Mouse (Mus musculus) left cerebral cortex, postnatal 4 days (tissue): ENCODE results near the gene Mmel1. TPM values are rescaled to one million over a fixed set of nuclear protein-coding genes. Genes with fewer than 3 reads are reported as not detected.

ENCODE experiments used
- DNase-seq: peaks from one replicate; pipeline ENCODE4 v3.0.0-alpha.2; 2022
- intact Hi-C: fragments of 180-260 bp; cut with DNase I; formaldehyde crosslinking; loops from one replicate; pipeline ENCODE4 v1.15.1; 2025
- total RNA-seq, 2 experiments: library from RNA; stranded (reverse); gene quantifications; 2 replicates each; pipeline ENCODE4 v1.2.3; 2021

Gene Mmel1
- total RNA-seq, 2 experiments from 2014 or later: 0.28 to 0.54 TPM

DNA sequence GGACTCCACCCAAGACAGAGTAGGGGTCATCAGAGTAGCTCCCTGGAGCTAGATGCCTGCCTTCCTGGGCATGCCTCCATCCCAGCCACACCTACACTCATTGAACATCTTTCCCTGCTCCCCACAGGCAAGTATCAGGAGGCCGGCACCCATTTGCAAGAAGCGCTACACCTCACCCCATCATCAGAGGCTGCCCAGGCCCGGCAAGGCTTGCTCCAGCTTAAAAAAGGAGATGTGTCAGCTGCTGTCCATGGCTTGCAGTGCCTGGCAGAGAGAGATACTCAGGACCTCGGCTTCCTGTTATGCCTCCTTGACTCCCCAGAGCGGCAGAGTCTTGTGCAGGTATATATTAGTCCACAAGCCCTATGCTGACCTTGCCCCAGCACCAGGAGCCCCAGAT is 7.4 kb upstream of the Mmel1 start:
- intact Hi-C loops: no loop called here
- DNase-seq: no peak

DNA sequence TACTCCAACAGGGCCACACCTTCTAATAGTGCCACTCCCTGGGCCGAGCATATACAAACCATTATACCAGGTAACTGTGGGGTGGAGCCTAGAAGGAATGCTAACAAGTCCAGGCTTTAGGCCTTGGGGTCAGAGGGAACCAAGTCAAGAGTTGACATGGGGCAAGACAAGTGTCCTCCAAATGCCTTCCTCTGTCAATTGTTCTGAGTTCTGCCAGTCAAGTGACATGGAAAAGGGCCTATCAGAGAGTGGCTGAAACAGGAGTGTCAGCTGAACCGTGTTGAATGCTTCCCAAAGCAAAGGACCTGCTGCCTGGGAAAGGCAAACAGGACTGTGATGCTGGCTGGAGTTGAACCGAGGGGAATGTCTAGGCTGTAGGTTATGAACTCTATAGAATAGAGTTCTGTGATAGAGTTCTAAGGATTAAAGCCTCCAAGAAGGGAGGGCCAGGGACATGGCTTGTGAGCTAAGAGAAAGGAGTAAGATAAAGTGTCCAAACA is 5.9 kb upstream of the Mmel1 start:
- no peak for DNase-seq
- intact Hi-C loops: no loop called here

- intact Hi-C loops: no loop called here
Measured at GRCm38 (mm10) chr4:154864271-154864771, 5.1 kb upstream of the Mmel1 start.

GRCm38 (mm10) chr4:154864961-154865760 is 4.2 kb upstream of the Mmel1 start:
- intact Hi-C loops: loop anchor here (5.0 kb wide), 1 partner anchor 197 kb away; no protein-coding TSS in a partner anchor
- DNase-seq: no peak

More at GRCm38 (mm10) chr4:154864271-154864771, 5.1 kb upstream of the Mmel1 start:
- DNase-seq: peak; percentile 95

DNA sequence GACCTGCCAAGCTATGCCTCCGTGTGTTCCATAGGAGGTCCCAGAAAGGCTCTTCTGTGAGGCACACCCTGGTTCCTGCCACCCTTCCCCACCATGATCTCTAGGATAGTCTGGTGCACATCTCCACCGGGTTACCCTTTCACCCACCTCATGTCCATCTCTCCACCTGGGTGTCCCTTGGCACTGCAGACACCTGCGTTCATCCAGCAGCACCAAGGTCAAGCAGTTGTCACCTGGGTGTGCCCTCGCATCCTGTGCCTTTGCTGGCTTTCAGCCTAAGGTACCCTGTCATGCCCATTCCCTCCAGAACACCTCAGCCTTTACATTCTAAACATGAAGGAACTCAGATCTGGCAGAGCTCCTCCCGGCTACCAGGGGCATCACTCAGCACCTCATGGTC is 3.0 kb upstream of the Mmel1 start:
- no peak for DNase-seq
- intact Hi-C loops: loop anchor here (5.0 kb wide), 1 partner anchor 196 kb away; no protein-coding TSS in a partner anchor

- intact Hi-C loops: loop anchor here (5.0 kb wide), 1 partner anchor 195 kb away; no protein-coding TSS in a partner anchor
- DNase-seq: no peak
Measured at GRCm38 (mm10) chr4:154867257-154867656, 2.1 kb upstream of the Mmel1 start.

DNA sequence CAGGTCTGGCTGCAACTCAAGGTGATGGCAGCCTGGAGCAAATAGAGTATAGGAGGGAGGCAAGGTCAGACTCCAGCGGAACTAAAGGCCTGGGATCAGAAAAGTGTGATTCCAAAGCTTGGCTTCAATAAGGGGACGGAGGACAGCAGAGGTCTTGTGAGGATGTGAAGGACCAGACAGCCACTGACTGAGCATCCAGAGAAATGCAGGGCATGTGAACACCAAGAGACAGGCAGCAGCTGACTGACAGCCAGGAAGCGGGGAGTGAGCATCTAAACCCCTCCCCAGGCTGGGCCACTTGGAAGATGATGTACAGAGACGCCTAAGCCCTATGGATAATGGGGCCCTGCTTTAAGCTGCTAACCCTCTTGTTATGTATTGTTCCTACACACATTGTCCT is 1.3 kb downstream of the Mmel1 start:
- intact Hi-C loops: loop anchor here (10.0 kb wide), 1 partner anchor 74 kb away; no protein-coding TSS in a partner anchor

GRCm38 (mm10) chr4:154871757-154872251 is 2.4 kb downstream of the Mmel1 start:
- DNase-seq: no peak
- intact Hi-C loops: loop anchor here (10.0 kb wide), 1 partner anchor 73 kb away; no protein-coding TSS in a partner anchor

More for the DNA sequence above, 1.3 kb downstream of the Mmel1 start:
- no peak for DNase-seq

DNA sequence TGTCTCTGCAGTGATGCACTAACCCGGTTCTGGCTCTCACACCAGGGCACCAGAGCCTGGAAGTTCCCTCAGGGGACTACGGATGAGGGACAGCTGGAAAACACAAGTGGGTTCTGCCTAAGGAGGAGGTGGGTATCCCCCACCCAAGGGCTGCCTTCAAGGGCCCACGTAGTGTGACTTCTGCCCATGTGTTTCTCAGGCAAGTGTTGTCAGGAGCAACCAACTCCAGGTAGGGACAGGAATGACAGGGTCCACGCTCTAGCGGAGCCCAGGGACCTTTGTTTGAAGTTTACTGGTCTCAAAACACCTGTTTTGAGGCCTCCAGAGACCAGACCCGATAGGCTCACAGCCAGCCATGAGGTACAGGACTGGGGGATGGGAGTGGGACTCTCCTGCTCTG is 3.8 kb downstream of the Mmel1 start:
- intact Hi-C loops: loop anchor here (10.0 kb wide), 1 partner anchor 72 kb away; no protein-coding TSS in a partner anchor
- no peak for DNase-seq

DNA sequence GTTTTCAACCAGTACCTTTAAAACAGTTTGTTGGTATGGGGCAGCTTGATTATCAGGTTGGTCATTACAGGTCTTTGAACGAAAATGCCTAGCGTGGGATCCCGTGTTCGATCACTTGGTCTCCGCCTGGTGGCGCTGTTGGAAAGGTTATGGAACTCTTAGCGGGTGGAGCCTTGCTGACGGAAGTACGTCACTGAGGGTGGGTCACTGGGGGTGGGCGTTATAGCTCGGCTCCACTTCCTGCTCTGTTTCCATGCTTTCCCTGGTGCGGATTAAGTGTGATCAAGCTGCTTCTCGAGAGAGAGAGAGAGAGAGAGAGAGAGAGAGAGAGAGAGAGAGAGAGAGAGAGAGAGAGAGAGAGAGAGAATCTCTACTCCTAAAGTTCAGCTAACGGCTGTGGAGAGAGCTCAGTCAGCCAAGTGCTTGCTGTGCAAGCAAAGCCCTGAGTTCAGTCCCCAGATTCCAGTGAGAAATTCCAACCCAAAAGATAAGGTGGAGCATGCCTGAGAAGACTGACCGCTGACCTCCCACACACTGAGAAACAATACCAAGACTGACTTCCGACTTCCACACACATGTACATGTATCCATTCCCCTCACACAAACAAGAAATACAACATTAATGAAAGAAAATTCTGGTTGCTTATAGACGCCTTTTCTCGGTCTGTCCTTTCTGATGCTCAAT is 8.6 kb downstream of the Mmel1 start:
- peak; percentile 97 for DNase-seq
- intact Hi-C loops: loop anchor here (10.0 kb wide), 1 partner anchor 67 kb away; no protein-coding TSS in a partner anchor

DNA sequence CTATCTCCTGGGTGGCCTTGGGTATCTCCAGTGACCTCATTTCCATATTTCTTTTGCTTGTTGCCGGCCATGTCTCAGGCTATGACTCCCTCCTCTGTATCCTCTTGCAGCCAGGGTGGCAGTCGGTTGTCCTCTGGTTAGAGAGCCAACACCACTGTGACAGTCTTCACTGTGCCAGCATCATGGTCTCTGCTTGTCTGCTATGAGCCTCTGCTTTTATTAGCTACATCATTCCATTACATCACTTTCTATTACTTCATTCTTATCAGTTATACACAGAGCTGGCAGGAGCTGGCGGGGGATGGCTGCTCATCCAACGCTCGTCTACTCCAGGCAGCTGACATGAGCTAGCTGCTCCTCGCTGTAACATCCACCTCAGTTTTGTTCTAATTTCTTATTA is 11.3 kb downstream of the Mmel1 start:
- DNase-seq: no peak
- intact Hi-C loops: loop anchor here (5.0 kb wide), 1 partner anchor 182 kb away; no protein-coding TSS in a partner anchor

DNA sequence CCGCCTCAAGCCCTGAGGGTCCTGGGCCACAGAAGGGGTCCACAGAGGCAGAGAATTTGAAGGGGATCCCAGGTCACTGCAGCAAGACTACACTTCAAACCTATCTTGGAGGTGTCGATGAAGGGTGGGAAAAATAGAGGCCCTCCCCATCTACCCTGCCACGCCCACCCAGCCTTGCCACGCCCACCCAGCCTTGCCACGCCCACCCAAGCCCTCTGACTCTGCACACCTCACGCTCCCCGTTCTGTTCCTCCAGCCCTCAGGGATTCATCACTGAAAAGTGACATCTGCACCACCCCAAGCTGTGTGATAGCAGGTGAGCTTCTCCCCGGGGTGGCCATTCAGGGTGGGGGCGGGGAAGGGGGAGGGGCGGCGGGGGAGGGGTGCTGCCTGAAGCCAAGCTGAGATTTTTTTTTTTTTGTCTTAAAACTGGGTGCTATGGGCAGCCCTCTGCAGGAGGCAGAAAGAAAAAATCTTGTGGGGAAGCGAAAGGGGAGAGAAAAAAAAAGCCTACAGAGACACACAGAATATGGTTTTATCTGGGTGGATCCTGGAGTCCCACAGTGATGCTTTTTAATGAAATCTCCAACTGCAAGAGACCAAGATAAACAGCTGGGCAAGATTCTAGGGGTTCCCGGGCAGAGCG is 12.8 kb downstream of the Mmel1 start:
- DNase-seq: no peak
- intact Hi-C loops: loop anchor here (5.0 kb wide), 1 partner anchor 180 kb away; no protein-coding TSS in a partner anchor

DNA sequence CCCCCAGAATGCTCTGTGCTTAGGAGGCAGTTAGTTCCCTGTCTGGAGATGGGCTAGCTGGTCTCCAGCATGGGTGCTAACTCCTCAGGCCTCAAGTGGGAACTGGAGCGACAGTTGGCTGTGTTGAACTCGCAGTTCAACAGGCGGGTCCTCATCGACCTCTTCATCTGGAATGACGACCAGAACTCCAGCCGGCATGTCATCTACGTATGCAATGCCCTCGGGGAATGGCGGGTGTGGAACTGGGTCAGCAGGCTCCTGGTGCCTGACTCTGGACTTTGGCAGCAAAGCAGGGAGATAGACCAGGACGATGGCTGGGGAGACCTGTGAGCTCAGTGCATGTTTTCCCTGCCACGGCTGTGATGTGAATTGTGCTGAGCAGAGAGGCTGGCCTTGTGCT is 16.0 kb downstream of the Mmel1 start:
- DNase-seq: no peak
- intact Hi-C loops: no loop called here

DNA sequence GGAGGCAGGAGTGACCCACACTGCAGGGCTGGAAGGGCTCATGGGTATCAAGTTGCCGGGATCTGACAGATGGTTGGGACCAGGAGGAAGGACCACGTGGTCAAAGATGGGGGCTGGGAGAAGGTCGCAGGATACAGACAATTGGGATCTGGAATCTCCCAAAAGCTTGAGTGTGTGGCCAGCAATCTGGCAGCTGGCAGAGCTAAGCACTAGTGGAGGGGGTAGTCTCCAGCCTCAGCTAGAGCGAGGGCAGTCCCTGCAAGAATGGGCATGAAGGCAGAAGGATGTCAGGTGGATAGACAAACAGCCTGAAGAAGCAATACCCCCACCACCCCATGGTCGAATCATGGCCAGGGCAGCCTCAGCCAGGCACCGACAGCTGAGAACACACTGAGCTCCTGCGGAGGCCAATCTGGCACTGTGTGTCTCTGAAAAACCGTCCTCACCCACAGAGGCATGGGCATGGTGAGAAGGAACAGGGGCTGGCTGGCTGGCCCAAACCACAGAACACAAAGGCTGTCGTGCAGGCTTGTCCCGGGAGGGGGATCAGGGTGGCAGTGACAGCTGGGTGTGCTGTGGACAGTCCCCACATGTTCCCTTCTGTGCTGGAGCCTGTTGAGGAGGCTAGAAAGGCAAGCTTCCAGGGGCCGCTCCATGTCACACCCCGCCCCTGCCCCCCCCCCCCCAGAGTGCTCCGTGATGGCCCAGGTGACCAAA is 17.6 kb downstream of the Mmel1 start:
- intact Hi-C loops: no loop called here
- peak; percentile 77 for DNase-seq

GRCm38 (mm10) chr4:154887593-154888250 is 18.3 kb downstream of the Mmel1 start:
- no peak for DNase-seq
- intact Hi-C loops: no loop called here

GRCm38 (mm10) chr4:154890887-154891286 is 21.5 kb downstream of the Mmel1 start:
- no peak for DNase-seq
- intact Hi-C loops: no loop called here

DNA sequence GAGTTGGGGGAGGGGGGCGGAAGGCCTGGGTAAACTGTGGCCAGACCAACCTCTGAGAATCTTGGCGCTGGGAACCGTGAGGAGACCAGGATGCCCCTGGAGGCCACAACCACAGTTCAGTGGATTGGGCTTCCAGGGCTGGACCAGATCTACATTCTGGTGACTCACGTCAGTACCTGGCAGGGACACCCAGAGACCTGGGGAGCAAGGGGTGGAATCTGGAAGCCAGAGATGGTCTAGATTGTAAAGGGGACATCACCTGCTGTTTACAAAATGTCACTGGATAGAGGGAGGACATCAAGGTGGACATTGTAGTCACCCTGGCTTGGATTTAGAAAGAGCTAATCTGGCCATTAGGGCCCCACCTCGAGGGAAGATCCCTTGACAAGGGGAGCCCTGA is 26.2 kb downstream of the Mmel1 start:
- intact Hi-C loops: no loop called here

GRCm38 (mm10) chr4:154897676-154898465 is 28.5 kb downstream of the Mmel1 start:
- intact Hi-C loops: no loop called here
- DNase-seq: no peak

More for the DNA sequence above, 26.2 kb downstream of the Mmel1 start:
- no peak for DNase-seq
